Mouse (Mus musculus): Measurements from ENCODE around the gene Hist1h2ao. TPM values are rescaled to one million over a fixed set of nuclear protein-coding genes. Genes with fewer than 3 reads are reported as not detected.
"Not testable (repeated sequence)": the region's sequence is repeated elsewhere in the genome, so short reads cannot be mapped to it uniquely, and the experiment has no call there.

Hist1h2ao gene
- 2.6 TPM in 1 of 2 replicates, not detected in the other for polyA plus RNA-seq (2016; fragmentation: Nextera tagmentation; extraction: Ambion mirVana)

- not testable (repeated sequence) for H3K9ac ChIP-seq; H3K4me3 ChIP-seq; H3K36me3 ChIP-seq; H3K4me1 ChIP-seq (replicated peaks); H3K9me3 ChIP-seq (replicated peaks); H3K27ac ChIP-seq (ENCODE audit: poor library complexity, severe bottlenecking); H3K27me3 ChIP-seq (replicated peaks); H3K4me2 ChIP-seq
- ATAC-seq (ENCODE audit: insufficient number of reproducible peaks, low FRiP score) = peak; percentile 96
- WGBS = no CpG with 5 or more reads among the region's 23 CpGs
Measured at GRCm38 (mm10) chr13:21810073-21810472, at the start of gene Hist1h2ao, which contains the start of gene Hist1h2bq. TSS of gene Hist1h2ao (plus strand) at chr13:21810465. TSS of gene Hist1h2bq (minus strand) at chr13:21810197.

- WGBS = 8% methylated on average over 33 of the region's 33 CpGs
- peak overlapping the region; percentile 93 for H3K9ac ChIP-seq
- H3K4me1 ChIP-seq (replicated peaks) = peaks cover 19% of the 10 kb centered on the region
- peak overlapping the region; percentile 88 for H3K4me2 ChIP-seq
- peak; percentile 80 for ATAC-seq (ENCODE audit: insufficient number of reproducible peaks, low FRiP score)
- no peaks in the 10 kb centered on the region for H3K9me3 ChIP-seq (replicated peaks)
- no peaks in the 10 kb centered on the region for H3K27me3 ChIP-seq (replicated peaks)
- peak overlapping the region; percentile 66 for H3K4me3 ChIP-seq
- H3K27ac ChIP-seq (ENCODE audit: poor library complexity, severe bottlenecking) = peak overlapping the region; percentile 91
- H3K36me3 ChIP-seq = no peaks in the 10 kb centered on the region
Measured at GRCm38 (mm10) chr13:21778814-21779766, 31.2 kb upstream of the Hist1h2ao start.

- Histone ChIP-seq H3K9me3 (replicated peaks) (no peaks in the 10 kb centered on the region), H3K27me3 (replicated peaks) (no peaks in the 10 kb centered on the region), H3K36me3 (no peaks in the 10 kb centered on the region), H3K9ac (peak within 1 kb of the TSS; percentile 93), H3K4me3 (peak within 1 kb of the TSS; percentile 66), H3K4me2 (peak within 1 kb of the TSS; percentile 88), H3K27ac (ENCODE audit: poor library complexity, severe bottlenecking) (peak within 1 kb of the TSS; percentile 91), H3K4me1 (replicated peaks) (peaks cover 23% of the 10 kb centered on the region)
- under 1% methylated on average over 44 of the region's 44 CpGs for WGBS
- peak; percentile 69; the same call in 1 of the 2 replicates for ATAC-seq (ENCODE audit: insufficient number of reproducible peaks, low FRiP score)
Measured at GRCm38 (mm10) chr13:21779767-21780731, 30.2 kb upstream of the Hist1h2ao start, which contains the start of gene Hist1h1b. TSS of gene Hist1h1b (minus strand) at chr13:21780625.

DNA sequence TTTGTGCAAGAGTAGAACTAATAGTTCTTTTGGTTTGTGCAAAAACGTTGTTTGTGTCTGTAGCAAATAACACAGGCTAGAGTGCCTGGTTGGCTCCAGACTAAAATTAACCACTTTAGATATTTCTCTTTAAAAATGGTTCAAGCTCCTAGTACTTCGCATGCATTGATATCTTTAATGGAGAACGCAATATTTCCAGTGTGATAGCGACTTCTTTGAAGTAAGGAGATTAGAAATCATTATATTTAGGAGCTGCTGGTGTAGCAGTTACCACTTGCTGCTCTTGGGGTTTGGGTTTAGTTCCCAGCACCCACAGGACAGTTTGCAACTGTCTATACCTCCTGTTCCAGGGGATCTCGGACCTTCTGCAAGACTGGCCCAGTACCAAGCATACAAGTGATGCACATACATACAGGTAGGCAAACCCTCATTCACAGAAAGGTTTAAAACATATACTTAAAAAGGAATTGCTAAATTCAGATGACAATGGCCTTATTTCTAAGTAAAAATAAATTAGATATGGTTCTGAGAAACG, 29.2 kb upstream of the Hist1h2ao start:
- H3K9me3 ChIP-seq (replicated peaks) = no peaks in the 10 kb centered on the region
- no peak for ATAC-seq (ENCODE audit: insufficient number of reproducible peaks, low FRiP score)
- peaks cover 26% of the 10 kb centered on the region for H3K4me1 ChIP-seq (replicated peaks)
- H3K36me3 ChIP-seq = no peaks in the 10 kb centered on the region
- WGBS = 42% methylated on average over 6 of the region's 6 CpGs
- no peaks in the 10 kb centered on the region for H3K27me3 ChIP-seq (replicated peaks)
- H3K4me3 ChIP-seq = peak overlapping the region; percentile 66
- H3K27ac ChIP-seq (ENCODE audit: poor library complexity, severe bottlenecking) = no peak overlapping the region
- no peak overlapping the region for H3K9ac ChIP-seq
- peak overlapping the region; percentile 88; the same call in 1 of the 2 replicates for H3K4me2 ChIP-seq

DNA sequence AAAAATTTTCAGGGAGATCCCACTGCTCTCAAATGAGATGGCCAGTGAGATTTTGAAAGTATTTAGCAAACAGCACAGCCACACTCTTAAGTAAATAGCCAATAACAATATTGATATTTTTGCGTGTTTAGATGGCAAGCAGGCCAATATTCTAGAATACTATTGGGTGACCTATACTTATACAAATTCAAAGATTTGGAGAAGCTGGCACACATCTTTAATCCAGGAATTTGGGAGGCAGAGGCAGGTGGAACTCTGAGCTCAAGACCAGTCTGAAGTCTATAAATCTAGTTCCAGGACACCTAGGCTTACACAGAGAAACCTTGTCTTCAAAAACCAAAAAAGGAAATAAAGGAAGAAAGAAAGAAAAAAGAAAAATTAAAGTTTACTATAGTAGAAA, 28.6 kb upstream of the Hist1h2ao start:
- no peak overlapping the region for H3K4me3 ChIP-seq
- no peak overlapping the region for H3K4me2 ChIP-seq
- no peak overlapping the region for H3K27ac ChIP-seq (ENCODE audit: poor library complexity, severe bottlenecking)
- H3K36me3 ChIP-seq = no peaks in the 10 kb centered on the region
- 91% methylated on average over 1 of the region's 1 CpGs for WGBS
- ATAC-seq (ENCODE audit: insufficient number of reproducible peaks, low FRiP score) = no peak
- no peaks in the 10 kb centered on the region for H3K9me3 ChIP-seq (replicated peaks)
- no peak overlapping the region for H3K9ac ChIP-seq
- peaks cover 28% of the 10 kb centered on the region for H3K4me1 ChIP-seq (replicated peaks)
- no peaks in the 10 kb centered on the region for H3K27me3 ChIP-seq (replicated peaks)

DNA sequence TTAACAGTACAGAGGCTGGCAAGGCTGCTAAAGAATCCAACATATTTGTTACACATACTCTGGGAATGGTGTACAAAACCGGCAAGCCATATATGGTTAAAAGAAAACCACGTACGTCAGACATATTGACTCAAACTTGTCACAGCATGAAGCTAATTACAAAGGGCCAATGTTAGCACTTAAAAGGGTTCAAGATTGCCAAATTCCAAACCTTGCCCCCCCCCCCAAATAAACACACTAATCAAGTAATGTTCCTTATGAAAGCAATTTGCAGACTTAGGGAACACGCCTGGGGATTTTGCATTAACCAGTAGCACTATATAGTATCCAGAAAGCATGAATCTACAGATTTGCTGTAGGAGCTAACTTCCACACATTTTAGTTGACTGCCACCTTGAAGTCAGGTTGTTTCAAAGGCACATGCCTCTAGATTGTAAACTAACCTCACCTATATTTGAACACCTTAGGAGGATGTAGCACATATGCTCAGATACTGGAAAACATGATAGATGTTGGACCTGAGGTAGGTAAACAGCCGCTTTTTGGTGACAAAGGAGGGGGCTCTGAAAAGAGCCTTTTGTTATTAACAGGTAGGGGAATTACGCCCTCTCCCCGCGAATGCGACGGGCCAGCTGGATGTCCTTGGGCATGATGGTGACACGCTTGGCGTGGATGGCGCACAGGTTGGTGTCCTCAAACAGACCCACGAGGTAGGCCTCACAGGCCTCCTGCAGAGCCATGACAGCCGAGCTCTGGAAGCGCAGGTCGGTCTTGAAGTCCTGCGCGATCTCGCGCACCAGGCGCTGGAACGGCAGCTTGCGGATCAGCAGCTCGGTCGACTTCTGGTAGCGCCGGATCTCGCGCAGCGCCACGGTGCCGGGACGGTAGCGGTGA, 27.7 kb upstream of the Hist1h2ao start:
- ATAC-seq (ENCODE audit: insufficient number of reproducible peaks, low FRiP score); H3K36me3 ChIP-seq; H3K27me3 ChIP-seq (replicated peaks); H3K9me3 ChIP-seq (replicated peaks): not testable (repeated sequence)
- Histone ChIP-seq H3K4me2 (peak overlapping the region; percentile 89), H3K4me1 (replicated peaks) (peaks cover 28% of the 10 kb centered on the region), H3K27ac (ENCODE audit: poor library complexity, severe bottlenecking) (peak overlapping the region; percentile 89), H3K4me3 (peak overlapping the region; percentile 53), H3K9ac (peak overlapping the region; percentile 86)
- 1% methylated on average over 22 of the region's 35 CpGs for WGBS

GRCm38 (mm10) chr13:21783255-21783617, 27.0 kb upstream of the Hist1h2ao start, which contains the start of gene Hist1h3i:
TSS of gene Hist1h3i (minus strand) at chr13:21783370.
- peak; percentile 76 for ATAC-seq (ENCODE audit: insufficient number of reproducible peaks, low FRiP score)
- Histone ChIP-seq H3K36me3 (no peaks in the 10 kb centered on the region), H3K27ac (ENCODE audit: poor library complexity, severe bottlenecking) (peak within 1 kb of the TSS; percentile 89), H3K4me3 (peak within 1 kb of the TSS; percentile 53), H3K4me2 (peak within 1 kb of the TSS; percentile 89), H3K27me3 (replicated peaks) (no peaks in the 10 kb centered on the region), H3K9ac (peak within 1 kb of the TSS; percentile 86), H3K4me1 (replicated peaks) (peaks cover 31% of the 10 kb centered on the region), H3K9me3 (replicated peaks) (no peaks in the 10 kb centered on the region)
- 0% methylated on average over 13 of the region's 20 CpGs for WGBS

GRCm38 (mm10) chr13:21783734-21784161, 26.5 kb upstream of the Hist1h2ao start:
- no peaks in the 10 kb centered on the region for H3K36me3 ChIP-seq
- H3K27me3 ChIP-seq (replicated peaks) = no peaks in the 10 kb centered on the region
- H3K4me1 ChIP-seq (replicated peaks) = peaks cover 33% of the 10 kb centered on the region
- peak overlapping the region; percentile 66 for H3K4me2 ChIP-seq
- ATAC-seq (ENCODE audit: insufficient number of reproducible peaks, low FRiP score) = no peak
- 3% methylated on average over 9 of the region's 9 CpGs for WGBS
- H3K4me3 ChIP-seq = peak overlapping the region; percentile 37
- H3K9me3 ChIP-seq (replicated peaks) = no peaks in the 10 kb centered on the region
- peak overlapping the region; percentile 64 for H3K9ac ChIP-seq
- peak overlapping the region; percentile 85 for H3K27ac ChIP-seq (ENCODE audit: poor library complexity, severe bottlenecking)

- Histone ChIP-seq H3K9me3 (replicated peaks) (no peaks in the 10 kb centered on the region), H3K27ac (ENCODE audit: poor library complexity, severe bottlenecking) (peak overlapping the region; percentile 85), H3K9ac (peak overlapping the region; percentile 64), H3K4me2 (peak overlapping the region; percentile 66), H3K36me3 (no peaks in the 10 kb centered on the region), H3K4me3 (0 out of 2 replicates have a peak overlapping the region, but pooled peaks have one; percentile 37), H3K4me1 (replicated peaks) (peaks cover 33% of the 10 kb centered on the region), H3K27me3 (replicated peaks) (no peaks in the 10 kb centered on the region)
- WGBS = 41% methylated on average over 6 of the region's 6 CpGs
- no peak for ATAC-seq (ENCODE audit: insufficient number of reproducible peaks, low FRiP score)
Measured at GRCm38 (mm10) chr13:21784311-21784710, 26.0 kb upstream of the Hist1h2ao start.
